Mouse (Mus musculus): Measurements from ENCODE around the gene Mapk1ip1l. TPM values are rescaled to one million over a fixed set of nuclear protein-coding genes. Genes with fewer than 3 reads are reported as not detected.

The Mapk1ip1l gene
- 23.0 and 23.4 TPM in 2 replicates for polyA plus RNA-seq (2012; rRNA removed)

GRCm38 (mm10) chr14:47297785-47298407 is at the start of gene Mapk1ip1l:
Gene Mapk1ip1l (plus strand): TSS chr14:47298266.
- Histone ChIP-seq H3K27ac (ENCODE audit: insufficient read depth, low read length) (peak within 1 kb of the TSS; percentile 94), H3K4me3 (replicated peaks; ENCODE audit: insufficient read depth, low read depth, low read length) (peak within 1 kb of the TSS; percentile 96), H3K27me3 (ENCODE audit: control insufficient read depth, insufficient read depth, low read length) (no peaks in the 10 kb centered on the region), H3K4me1 (ENCODE audit: control insufficient read depth, insufficient read depth, low read length) (0 out of 2 replicates have a peak, but pooled peaks cover 4% of the 10 kb centered on the region)
- under 1% methylated on average over 34 of the region's 34 CpGs for WGBS
- TF ChIP-seq CTCF (IDR thresholded peaks at IDR 0.05; ENCODE audit: borderline replicate concordance, insufficient read depth, low read depth, low read length), result peak; percentile 65
- peak; percentile 54; the same call in 1 of the 2 replicates for TF ChIP-seq POLR2A (IDR thresholded peaks at IDR 0.05; ENCODE audit: borderline replicate concordance, insufficient read depth, low read length)
- peak; percentile 86 to 93 for DNase-seq

GRCm38 (mm10) chr14:47249839-47250238 is 48.2 kb upstream of the Mapk1ip1l start:
- H3K4me3 ChIP-seq (replicated peaks; ENCODE audit: insufficient read depth, low read depth, low read length), result no peak overlapping the region
- 82% methylated on average over 6 of the region's 6 CpGs for WGBS
- DNase-seq, result no peak
- no peak for TF ChIP-seq CTCF (IDR thresholded peaks at IDR 0.05; ENCODE audit: borderline replicate concordance, insufficient read depth, low read depth, low read length)
- no peak for TF ChIP-seq POLR2A (IDR thresholded peaks at IDR 0.05; ENCODE audit: borderline replicate concordance, insufficient read depth, low read length)
- no peaks in the 10 kb centered on the region for H3K4me1 ChIP-seq (ENCODE audit: control insufficient read depth, insufficient read depth, low read length)
- no peak overlapping the region for H3K27ac ChIP-seq (ENCODE audit: insufficient read depth, low read length)
- H3K27me3 ChIP-seq (ENCODE audit: control insufficient read depth, insufficient read depth, low read length), result no peaks in the 10 kb centered on the region

- TF ChIP-seq POLR2A (IDR thresholded peaks at IDR 0.05; ENCODE audit: borderline replicate concordance, insufficient read depth, low read length), result no peak
- no peak for TF ChIP-seq CTCF (IDR thresholded peaks at IDR 0.05; ENCODE audit: borderline replicate concordance, insufficient read depth, low read depth, low read length)
- H3K4me1 ChIP-seq (ENCODE audit: control insufficient read depth, insufficient read depth, low read length), result no peaks in the 10 kb centered on the region
- WGBS, result 95% methylated on average over 3 of the region's 3 CpGs
- no peaks in the 10 kb centered on the region for H3K27me3 ChIP-seq (ENCODE audit: control insufficient read depth, insufficient read depth, low read length)
- no peak for DNase-seq
- no peak overlapping the region for H3K27ac ChIP-seq (ENCODE audit: insufficient read depth, low read length)
- no peak overlapping the region for H3K4me3 ChIP-seq (replicated peaks; ENCODE audit: insufficient read depth, low read depth, low read length)
These were observed 33.2 kb upstream of the Mapk1ip1l start for GRCm38 (mm10) chr14:47264866-47265265.

- 54% methylated on average over 8 of the region's 8 CpGs for WGBS
- Histone ChIP-seq H3K27me3 (ENCODE audit: control insufficient read depth, insufficient read depth, low read length) (no peaks in the 10 kb centered on the region), H3K4me1 (ENCODE audit: control insufficient read depth, insufficient read depth, low read length) (no peaks in the 10 kb centered on the region), H3K4me3 (replicated peaks; ENCODE audit: insufficient read depth, low read depth, low read length) (no peak overlapping the region), H3K27ac (ENCODE audit: insufficient read depth, low read length) (no peak overlapping the region)
- DNase-seq, result no peak
- TF ChIP-seq POLR2A (IDR thresholded peaks at IDR 0.05; ENCODE audit: borderline replicate concordance, insufficient read depth, low read length) (no peak), CTCF (IDR thresholded peaks at IDR 0.05; ENCODE audit: borderline replicate concordance, insufficient read depth, low read depth, low read length) (no peak)
These were observed 32.2 kb upstream of the Mapk1ip1l start for GRCm38 (mm10) chr14:47265829-47266228.

GRCm38 (mm10) chr14:47269056-47269455 is 29.0 kb upstream of the Mapk1ip1l start:
- WGBS, result 98% methylated on average over 4 of the region's 4 CpGs
- TF ChIP-seq POLR2A (IDR thresholded peaks at IDR 0.05; ENCODE audit: borderline replicate concordance, insufficient read depth, low read length) (no peak), CTCF (IDR thresholded peaks at IDR 0.05; ENCODE audit: borderline replicate concordance, insufficient read depth, low read depth, low read length) (no peak)
- DNase-seq, result no peak

GRCm38 (mm10) chr14:47269706-47270105 is 28.4 kb upstream of the Mapk1ip1l start:
- 98% methylated on average over 2 of the region's 2 CpGs for WGBS
- no peak overlapping the region for H3K27ac ChIP-seq (ENCODE audit: insufficient read depth, low read length)
- H3K27me3 ChIP-seq (ENCODE audit: control insufficient read depth, insufficient read depth, low read length), result no peaks in the 10 kb centered on the region
- TF ChIP-seq CTCF (IDR thresholded peaks at IDR 0.05; ENCODE audit: borderline replicate concordance, insufficient read depth, low read depth, low read length) (no peak), POLR2A (IDR thresholded peaks at IDR 0.05; ENCODE audit: borderline replicate concordance, insufficient read depth, low read length) (no peak)
- H3K4me3 ChIP-seq (replicated peaks; ENCODE audit: insufficient read depth, low read depth, low read length), result no peak overlapping the region
- no peak for DNase-seq
- no peaks in the 10 kb centered on the region; the same call in 1 of the 2 replicates for H3K4me1 ChIP-seq (ENCODE audit: control insufficient read depth, insufficient read depth, low read length)

More at GRCm38 (mm10) chr14:47269056-47269455, 29.0 kb upstream of the Mapk1ip1l start:
- Histone ChIP-seq H3K4me3 (replicated peaks; ENCODE audit: insufficient read depth, low read depth, low read length) (no peak overlapping the region), H3K4me1 (ENCODE audit: control insufficient read depth, insufficient read depth, low read length) (no peaks in the 10 kb centered on the region; the same call in 1 of the 2 replicates), H3K27ac (ENCODE audit: insufficient read depth, low read length) (no peak overlapping the region), H3K27me3 (ENCODE audit: control insufficient read depth, insufficient read depth, low read length) (no peaks in the 10 kb centered on the region)

GRCm38 (mm10) chr14:47273751-47274150 is 24.3 kb upstream of the Mapk1ip1l start:
- 70% methylated on average over 3 of the region's 3 CpGs for WGBS
- no peaks in the 10 kb centered on the region; the same call in none of the 2 replicates for H3K4me1 ChIP-seq (ENCODE audit: control insufficient read depth, insufficient read depth, low read length)
- H3K4me3 ChIP-seq (replicated peaks; ENCODE audit: insufficient read depth, low read depth, low read length), result no peak overlapping the region
- no peak overlapping the region for H3K27ac ChIP-seq (ENCODE audit: insufficient read depth, low read length)
- no peak for DNase-seq
- TF ChIP-seq CTCF (IDR thresholded peaks at IDR 0.05; ENCODE audit: borderline replicate concordance, insufficient read depth, low read depth, low read length) (no peak), POLR2A (IDR thresholded peaks at IDR 0.05; ENCODE audit: borderline replicate concordance, insufficient read depth, low read length) (no peak)
- H3K27me3 ChIP-seq (ENCODE audit: control insufficient read depth, insufficient read depth, low read length), result no peaks in the 10 kb centered on the region

- Histone ChIP-seq H3K27ac (ENCODE audit: insufficient read depth, low read length) (no peak overlapping the region), H3K4me3 (replicated peaks; ENCODE audit: insufficient read depth, low read depth, low read length) (peak overlapping the region; percentile 26), H3K4me1 (ENCODE audit: control insufficient read depth, insufficient read depth, low read length) (no peaks in the 10 kb centered on the region; the same call in none of the 2 replicates), H3K27me3 (ENCODE audit: control insufficient read depth, insufficient read depth, low read length) (no peaks in the 10 kb centered on the region)
- no peak for TF ChIP-seq POLR2A (IDR thresholded peaks at IDR 0.05; ENCODE audit: borderline replicate concordance, insufficient read depth, low read length)
- no peak for TF ChIP-seq CTCF (IDR thresholded peaks at IDR 0.05; ENCODE audit: borderline replicate concordance, insufficient read depth, low read depth, low read length)
- 29% methylated on average over 3 of the region's 3 CpGs for WGBS
- no peak for DNase-seq
These were observed 22.6 kb upstream of the Mapk1ip1l start for GRCm38 (mm10) chr14:47275417-47275816.
